Mouse (Mus musculus): Measurements from ENCODE around the gene Carns1.

Gene Carns1

GRCm38 (mm10) chr19:4201291-4201909 is 26.1 kb upstream of the Carns1 start, which contains the start of gene Rad9a:
TSS of gene Rad9a (minus strand) at chr19:4201662.
- peak; percentile 99 for DNase-seq (ENCODE audit: low read depth)

DNA sequence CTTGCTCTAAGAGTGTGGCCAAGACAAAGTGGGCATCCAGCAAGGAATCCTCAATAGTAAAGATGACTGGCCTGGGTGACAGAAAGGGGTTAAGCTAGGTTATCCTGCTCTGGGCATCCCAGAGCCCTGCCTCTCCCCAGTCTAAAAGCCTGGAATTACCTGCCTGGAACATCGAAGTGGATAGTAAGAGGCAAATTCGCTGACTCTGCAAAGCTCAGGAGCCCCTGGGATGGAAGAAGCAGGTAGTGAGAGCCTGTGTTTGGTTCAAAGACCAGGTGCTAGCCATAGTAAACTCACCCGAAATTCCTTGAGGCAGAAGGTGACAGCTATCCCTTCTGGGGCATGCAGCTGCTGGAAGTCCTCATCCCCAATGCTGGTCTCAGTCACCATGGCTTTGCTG is 21.9 kb upstream of the Carns1 start:
- no peak for DNase-seq (ENCODE audit: low read depth)

DNA sequence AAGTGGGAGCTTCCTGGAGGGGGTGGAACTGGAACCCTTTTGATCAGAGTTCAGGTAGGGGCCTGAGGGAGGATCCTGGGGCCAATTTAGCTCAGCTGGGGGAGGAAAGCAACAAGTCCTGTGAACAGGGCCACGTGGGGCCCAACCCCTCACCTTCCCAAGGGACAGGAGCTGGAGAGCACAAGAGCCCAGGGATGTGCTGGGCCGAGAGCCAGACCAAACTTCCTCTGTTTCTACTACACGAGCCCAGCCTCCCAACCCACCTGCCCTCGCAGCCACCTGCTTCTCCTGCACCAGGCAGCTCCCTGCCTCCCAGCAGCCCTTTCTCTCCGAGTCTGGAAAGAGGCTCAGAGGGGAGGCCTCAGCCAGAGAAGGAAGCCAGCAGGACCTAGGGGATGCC is 21.3 kb upstream of the Carns1 start:
- no peak for DNase-seq (ENCODE audit: low read depth)

DNA sequence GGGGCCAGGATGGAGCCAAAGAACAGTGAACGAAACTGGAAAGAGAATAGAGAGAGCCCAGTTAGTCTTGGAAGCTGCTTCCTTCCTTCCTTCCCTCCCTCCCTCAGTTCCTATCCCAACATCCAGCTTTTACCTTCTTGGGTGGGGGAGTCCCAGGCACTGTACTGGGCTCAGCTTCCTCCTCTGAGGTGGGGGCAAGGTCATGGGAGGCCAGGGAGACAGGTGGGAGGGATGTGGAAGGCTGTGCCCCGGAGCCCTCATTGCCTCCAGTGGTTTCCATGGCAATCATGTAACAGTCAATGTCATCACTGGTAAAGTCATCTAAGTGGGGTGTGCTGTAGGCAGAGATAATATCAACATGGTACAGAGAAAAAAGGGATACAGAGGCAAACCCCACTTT is 20.8 kb upstream of the Carns1 start:
- no peak for DNase-seq (ENCODE audit: low read depth)

DNA sequence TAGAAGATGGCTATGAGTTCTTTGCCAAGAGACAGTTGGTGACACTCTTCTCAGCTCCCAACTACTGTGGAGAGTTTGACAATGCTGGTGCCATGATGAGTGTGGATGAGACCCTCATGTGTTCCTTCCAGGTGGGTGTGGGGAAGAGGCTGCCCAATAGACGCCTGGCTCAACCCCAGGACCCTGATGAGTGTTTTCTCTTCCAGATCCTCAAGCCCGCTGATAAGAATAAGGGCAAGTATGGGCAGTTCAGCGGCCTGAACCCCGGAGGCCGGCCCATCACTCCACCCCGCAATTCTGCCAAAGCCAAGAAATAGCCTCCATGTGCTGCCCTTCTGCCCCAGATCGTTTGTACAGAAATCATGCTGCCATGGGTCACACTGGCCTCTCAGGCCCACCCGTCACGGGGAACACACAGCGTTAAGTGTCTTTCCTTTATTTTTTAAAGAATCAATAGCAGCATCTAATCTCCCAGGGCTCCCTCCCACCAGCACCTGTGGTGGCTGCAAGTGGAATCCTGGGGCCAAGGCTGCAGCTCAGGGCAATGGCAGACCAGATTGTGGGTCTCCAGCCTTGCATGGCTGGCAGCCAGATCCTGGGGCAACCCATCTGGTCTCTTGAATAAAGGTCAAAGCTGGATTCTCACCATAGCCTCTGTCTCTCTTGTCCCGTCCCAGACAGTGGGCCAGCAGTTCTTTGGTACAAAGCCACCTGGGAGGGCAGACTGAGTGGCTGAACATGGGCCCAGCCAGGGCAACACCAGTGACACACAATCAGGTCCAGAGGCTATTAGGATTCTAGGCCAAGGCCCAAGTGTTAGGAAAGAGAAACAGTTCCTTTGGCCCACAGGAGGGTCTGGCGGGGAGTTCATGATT is 19.7 kb upstream of the Carns1 start:
- DNase-seq (ENCODE audit: low read depth) = no peak

GRCm38 (mm10) chr19:4194021-4194724 is 18.9 kb upstream of the Carns1 start:
- peak; percentile 22 for DNase-seq (ENCODE audit: low read depth)

DNA sequence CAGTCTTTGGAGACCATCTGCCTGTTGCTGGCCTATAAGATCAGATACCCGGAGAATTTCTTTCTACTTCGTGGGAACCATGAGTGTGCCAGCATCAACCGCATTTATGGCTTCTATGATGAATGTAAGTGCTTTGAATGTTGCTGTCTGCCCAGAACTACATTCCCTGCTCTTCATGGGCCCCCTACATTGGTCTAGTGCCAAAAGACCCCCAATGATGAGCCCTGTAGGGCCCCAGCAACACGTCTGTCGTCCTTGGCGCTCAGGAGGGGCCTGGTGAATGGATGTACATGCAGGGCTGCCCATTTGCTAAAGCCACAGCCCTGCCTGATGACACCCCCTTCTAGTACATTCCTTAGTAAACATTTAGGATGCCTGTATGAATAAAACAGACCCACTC is 17.9 kb upstream of the Carns1 start:
- DNase-seq (ENCODE audit: low read depth) = no peak

GRCm38 (mm10) chr19:4192251-4192985 is 17.1 kb upstream of the Carns1 start:
- no peak for DNase-seq (ENCODE audit: low read depth)

GRCm38 (mm10) chr19:4191528-4192250 is 16.4 kb upstream of the Carns1 start, which contains the start of gene Ppp1ca:
TSS of gene Ppp1ca (plus strand) at chr19:4192065.
- peak; percentile 92 for DNase-seq (ENCODE audit: low read depth)

DNA sequence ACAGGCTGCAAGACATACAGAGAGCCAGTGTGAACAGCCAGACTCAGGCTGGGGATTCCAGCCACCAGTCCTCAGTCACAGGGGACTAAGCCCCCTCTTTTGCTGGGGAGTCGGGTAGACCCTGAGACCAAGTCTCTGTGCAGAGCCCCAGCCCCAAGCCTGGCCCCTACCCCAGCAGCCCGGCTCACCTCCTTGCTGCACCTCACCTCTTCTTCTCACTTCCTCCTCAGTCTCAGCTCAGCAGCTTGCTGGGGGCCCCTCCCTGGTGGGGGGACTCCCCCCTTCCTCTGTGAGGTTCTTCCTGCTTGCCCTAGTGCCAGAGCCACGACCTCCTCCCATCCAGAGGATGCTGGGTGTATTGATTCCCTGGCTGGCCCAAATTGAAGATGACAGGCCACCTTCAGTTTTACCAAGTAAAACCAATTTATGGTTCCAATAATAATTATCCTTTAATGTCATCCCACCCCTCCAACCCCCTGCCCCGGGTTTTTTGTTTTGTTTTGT is 15.6 kb upstream of the Carns1 start, which contains the start of gene Tbc1d10c:
Gene Tbc1d10c, minus strand, starts transcription at position 454 of the 504 bp plus-strand sequence.
- no peak for DNase-seq (ENCODE audit: low read depth)

GRCm38 (mm10) chr19:4189051-4189620 is 13.9 kb upstream of the Carns1 start:
- DNase-seq (ENCODE audit: low read depth) = no peak

GRCm38 (mm10) chr19:4187303-4187702 is 12.0 kb upstream of the Carns1 start:
- DNase-seq (ENCODE audit: low read depth) = no peak

GRCm38 (mm10) chr19:4184976-4185975 is 10.0 kb upstream of the Carns1 start:
- DNase-seq (ENCODE audit: low read depth) = no peak

- no peak for DNase-seq (ENCODE audit: low read depth)
Measured at GRCm38 (mm10) chr19:4183689-4184088, 8.4 kb upstream of the Carns1 start.

- DNase-seq (ENCODE audit: low read depth) = no peak
Measured at GRCm38 (mm10) chr19:4181892-4182291, 6.6 kb upstream of the Carns1 start.

GRCm38 (mm10) chr19:4180411-4180810 is 5.1 kb upstream of the Carns1 start:
- DNase-seq (ENCODE audit: low read depth) = no peak

- no peak for DNase-seq (ENCODE audit: low read depth)
Measured at GRCm38 (mm10) chr19:4172925-4173324, 2.4 kb downstream of the Carns1 start.

GRCm38 (mm10) chr19:4171393-4172290 is 3.6 kb downstream of the Carns1 start:
- no peak for DNase-seq (ENCODE audit: low read depth)
